Mouse (Mus musculus) layer of hippocampus, adult 9-10 months (tissue): ENCODE data around the gene Ghrh.

Experiments
- DNase-seq: peaks from one replicate; pipeline ENCODE4 v3.0.0; 2022; ENCODE audit warnings: low spot score

The Ghrh gene

DNA sequence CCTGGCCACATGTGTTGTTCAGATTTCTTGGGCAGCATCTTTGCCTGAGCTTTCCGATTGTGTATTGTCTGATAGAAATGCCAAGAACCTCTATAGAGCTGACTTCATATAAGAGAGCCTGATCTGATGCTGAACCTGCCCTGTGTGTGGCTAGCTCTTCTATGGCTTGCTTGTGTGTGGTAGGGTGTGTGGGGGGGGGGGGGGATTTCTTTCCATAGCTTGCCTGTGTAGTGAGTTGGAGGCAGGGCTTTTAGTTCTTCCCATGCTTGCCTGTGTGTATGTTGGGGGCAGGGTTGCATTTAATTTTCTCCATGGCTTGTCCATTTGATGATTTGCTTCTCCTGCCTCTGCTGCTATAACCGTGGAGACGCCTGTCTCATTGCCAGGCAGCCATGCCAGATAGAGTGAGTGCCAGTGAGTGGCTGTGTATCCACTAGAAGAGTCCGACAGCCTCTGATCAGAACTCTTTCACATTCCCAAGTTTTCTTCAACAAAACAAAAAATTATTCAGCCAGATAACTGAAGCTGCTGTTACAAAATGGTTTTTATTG, 39.5 kb downstream of the Ghrh start:
- no peak for DNase-seq

GRCm38 (mm10) chr2:157306091-157307032, 40.9 kb downstream of the Ghrh start:
- DNase-seq = no peak

- no peak for DNase-seq
Observed at GRCm38 (mm10) chr2:157303096-157303495, 44.2 kb downstream of the Ghrh start.

GRCm38 (mm10) chr2:157300051-157300450, 47.3 kb downstream of the Ghrh start:
- no peak for DNase-seq

- DNase-seq = no peak
Observed at GRCm38 (mm10) chr2:157296105-157296689, 51.1 kb downstream of the Ghrh start.

DNA sequence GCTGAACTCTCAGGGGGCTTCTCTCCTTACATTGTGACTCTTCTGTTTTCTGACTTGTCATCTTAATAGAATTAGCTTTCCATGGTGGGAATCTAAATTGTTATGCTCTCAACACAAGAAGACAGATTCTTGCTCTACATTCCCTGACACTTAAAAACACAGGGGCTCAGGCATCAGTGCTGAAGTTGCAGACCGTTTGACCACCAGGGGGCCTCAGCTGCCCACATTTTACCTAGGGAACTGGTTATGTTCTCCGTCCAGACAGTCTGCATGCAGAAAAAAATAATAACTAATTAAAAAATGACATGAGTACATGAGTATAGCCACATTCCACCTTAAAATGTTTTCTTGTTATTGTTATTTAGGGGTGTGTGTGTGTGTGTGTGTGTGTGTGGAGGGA, 55.2 kb downstream of the Ghrh start:
- peak; percentile 51 for DNase-seq

DNA sequence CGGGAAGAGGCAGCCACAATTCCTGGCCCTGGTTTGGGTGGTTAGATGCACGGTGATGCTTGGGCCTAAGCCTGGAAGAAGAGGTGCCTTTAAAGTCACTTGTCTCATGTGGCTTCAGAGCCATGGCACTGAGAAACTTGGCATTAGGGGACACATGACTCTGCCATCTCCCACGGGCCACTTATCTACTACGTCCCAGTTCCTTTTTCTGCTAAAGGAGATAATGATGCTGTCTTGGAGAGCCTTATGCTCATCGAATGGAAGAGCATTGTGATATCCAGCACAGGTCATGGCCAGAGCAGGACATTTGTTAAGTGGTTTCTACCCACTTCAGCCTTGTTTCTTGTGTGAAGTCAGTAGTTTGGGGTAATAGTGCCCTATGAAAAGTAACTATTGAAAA, 58.3 kb downstream of the Ghrh start:
- no peak for DNase-seq

- DNase-seq = peak; percentile 43
Observed at GRCm38 (mm10) chr2:157287542-157287941, 59.8 kb downstream of the Ghrh start.

GRCm38 (mm10) chr2:157283321-157283720, 64.0 kb downstream of the Ghrh start:
- DNase-seq = no peak
